Mouse (Mus musculus): Measurements from ENCODE around the gene S100a5. TPM values are rescaled to one million over a fixed set of nuclear protein-coding genes. Genes with fewer than 3 reads are reported as not detected.

S100a5 gene
- polyA plus RNA-seq, 1 experiment from 2014 or later = not detected

DNA sequence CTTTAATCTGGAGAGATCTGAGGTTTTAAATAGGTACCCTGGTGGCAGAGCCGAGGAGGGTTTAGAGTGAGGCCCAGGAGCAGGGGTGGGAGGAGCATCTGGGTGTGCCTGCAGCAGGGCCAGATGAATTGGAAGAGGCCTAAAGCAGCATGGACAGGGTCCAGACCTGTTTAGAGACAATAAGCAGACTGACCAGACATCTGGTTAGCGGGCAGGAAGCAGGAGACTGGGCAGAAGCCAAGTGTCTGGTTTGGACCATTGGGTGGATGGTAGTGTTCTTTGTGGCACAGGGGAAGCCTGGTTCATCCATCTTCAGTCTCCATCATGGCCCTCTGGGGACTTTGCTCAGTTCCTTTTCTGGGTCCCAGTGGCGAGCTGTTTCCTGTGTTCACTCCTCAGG lies 24.4 kb upstream of the S100a5 start:
- ATAC-seq (ENCODE audit: low FRiP score) = no peak
- WGBS = 56% methylated on average over 3 of the region's 3 CpGs
- no peak overlapping the region for H3K4me3 ChIP-seq (ENCODE audit: low read depth, low read length)

DNA sequence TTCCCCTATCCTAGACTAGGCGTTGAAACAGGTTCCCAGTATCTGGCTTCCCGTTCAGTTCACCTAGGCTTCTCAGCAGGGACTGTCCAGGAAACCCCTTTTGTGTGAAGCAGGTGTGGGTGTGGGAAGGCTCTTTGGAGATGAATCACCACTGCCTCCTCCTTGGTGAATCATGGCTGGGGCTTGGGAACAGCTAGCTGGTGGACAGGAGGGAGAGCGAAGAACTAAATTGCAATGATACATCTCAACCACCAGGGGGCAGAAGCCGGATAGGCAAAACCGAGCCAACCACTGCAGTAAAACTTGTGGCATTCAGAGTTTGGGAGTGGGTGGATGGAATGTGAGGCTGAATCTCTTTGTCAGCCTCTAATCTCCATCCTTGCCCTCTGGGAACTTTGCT lies 22.7 kb upstream of the S100a5 start:
- Histone ChIP-seq H3K4me2 (no peak overlapping the region), H3K4me3 (ENCODE audit: low read depth, low read length) (no peak overlapping the region), H3K27ac (ENCODE audit: low read depth, low read length) (no peak overlapping the region), H3K27me3 (ENCODE audit: control insufficient read depth, insufficient read depth, low read length) (no peaks in the 10 kb centered on the region), H3K9ac (ENCODE audit: low read length) (no peak overlapping the region), H3K36me3 (ENCODE audit: control insufficient read depth, insufficient read depth, low read length) (no peaks in the 10 kb centered on the region), H3K4me1 (ENCODE audit: control insufficient read depth, insufficient read depth, low read length) (no peaks in the 10 kb centered on the region), H3K9me3 (ENCODE audit: control insufficient read depth, low read length) (no peaks in the 10 kb centered on the region; the same call in 1 of the 2 replicates)
- WGBS = 32% methylated on average over 5 of the region's 5 CpGs
- DNase-seq (ENCODE audit: low spot score, missing footprints) = peak; percentile 92
- peak; percentile 47 for ATAC-seq (ENCODE audit: low FRiP score)

More for the DNA sequence above, 24.4 kb upstream of the S100a5 start:
- H3K9ac ChIP-seq (ENCODE audit: low read length) = no peak overlapping the region
- H3K27me3 ChIP-seq (ENCODE audit: control insufficient read depth, insufficient read depth, low read length) = no peaks in the 10 kb centered on the region
- H3K9me3 ChIP-seq (ENCODE audit: control insufficient read depth, low read length) = no peaks in the 10 kb centered on the region; the same call in 1 of the 2 replicates
- no peak overlapping the region for H3K27ac ChIP-seq (ENCODE audit: low read depth, low read length)
- DNase-seq (ENCODE audit: low spot score, missing footprints) = peak; percentile 57
- H3K4me2 ChIP-seq = no peak overlapping the region
- H3K36me3 ChIP-seq (ENCODE audit: control insufficient read depth, insufficient read depth, low read length) = no peaks in the 10 kb centered on the region
- H3K4me1 ChIP-seq (ENCODE audit: control insufficient read depth, insufficient read depth, low read length) = no peaks in the 10 kb centered on the region

DNA sequence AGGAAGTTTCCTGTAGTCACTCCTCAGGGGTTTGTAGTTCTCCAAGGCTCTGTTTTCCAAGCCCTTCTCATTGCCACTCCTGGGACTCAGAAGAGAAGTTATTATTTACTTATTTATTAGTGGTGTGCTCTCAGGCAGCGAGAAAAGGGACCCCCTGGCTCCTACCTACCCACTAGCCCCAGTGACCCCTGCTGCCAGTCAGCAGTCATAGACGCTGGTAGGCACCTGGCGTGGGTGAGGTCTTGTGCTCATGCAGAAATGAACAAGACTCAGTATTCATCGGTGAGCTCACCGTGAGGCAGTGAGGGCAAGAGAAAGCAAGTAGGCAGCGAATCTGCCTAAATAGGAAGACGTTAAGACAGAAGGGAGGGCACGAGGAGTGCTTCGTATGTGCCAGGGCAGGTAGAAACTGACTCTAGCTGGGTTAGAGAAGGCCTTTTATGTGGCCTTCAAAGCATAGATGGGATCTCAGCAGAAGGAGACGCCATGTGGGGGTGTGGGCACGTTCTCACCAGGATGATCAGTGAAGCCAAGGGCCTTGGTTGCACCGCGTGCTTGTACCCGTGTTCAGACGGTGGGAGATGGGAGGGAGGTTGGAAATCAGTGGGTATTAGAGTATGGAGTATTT lies 22.2 kb upstream of the S100a5 start:
- no peak for DNase-seq (ENCODE audit: low spot score, missing footprints)
- no peak overlapping the region for H3K9ac ChIP-seq (ENCODE audit: low read length)
- no peaks in the 10 kb centered on the region for H3K27me3 ChIP-seq (ENCODE audit: control insufficient read depth, insufficient read depth, low read length)
- no peak overlapping the region for H3K27ac ChIP-seq (ENCODE audit: low read depth, low read length)
- no peak for ATAC-seq (ENCODE audit: low FRiP score)
- no peaks in the 10 kb centered on the region for H3K4me1 ChIP-seq (ENCODE audit: control insufficient read depth, insufficient read depth, low read length)
- no peak overlapping the region for H3K4me3 ChIP-seq (ENCODE audit: low read depth, low read length)
- H3K36me3 ChIP-seq (ENCODE audit: control insufficient read depth, insufficient read depth, low read length) = no peaks in the 10 kb centered on the region
- H3K4me2 ChIP-seq = no peak overlapping the region
- WGBS = 83% methylated on average over 15 of the region's 15 CpGs
- no peaks in the 10 kb centered on the region; the same call in 1 of the 2 replicates for H3K9me3 ChIP-seq (ENCODE audit: control insufficient read depth, low read length)

DNA sequence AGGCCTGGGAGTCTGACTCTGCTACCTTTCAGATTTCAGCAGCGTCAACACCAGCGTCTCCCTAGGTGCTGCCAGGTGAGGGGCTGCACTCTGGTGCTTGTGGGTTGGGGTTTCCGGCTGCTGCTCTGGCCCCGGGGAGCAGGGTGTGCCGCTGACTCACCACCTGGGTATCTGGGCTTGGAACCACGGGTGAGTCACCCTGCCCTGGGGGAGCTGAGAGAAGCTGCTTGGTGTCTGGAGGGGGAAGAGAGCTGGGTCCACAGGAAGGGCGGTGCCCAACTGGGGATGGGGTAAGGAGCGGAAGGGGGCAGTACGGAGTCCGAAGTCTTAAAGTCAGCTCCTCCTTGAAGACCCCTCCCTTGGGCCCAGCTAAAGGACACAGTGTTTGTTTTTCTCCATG lies 21.4 kb upstream of the S100a5 start:
- H3K9ac ChIP-seq (ENCODE audit: low read length) = no peak overlapping the region
- H3K4me3 ChIP-seq (ENCODE audit: low read depth, low read length) = no peak overlapping the region
- no peaks in the 10 kb centered on the region for H3K4me1 ChIP-seq (ENCODE audit: control insufficient read depth, insufficient read depth, low read length)
- no peaks in the 10 kb centered on the region for H3K27me3 ChIP-seq (ENCODE audit: control insufficient read depth, insufficient read depth, low read length)
- DNase-seq (ENCODE audit: low spot score, missing footprints) (no peak), ATAC-seq (ENCODE audit: low FRiP score) (no peak)
- no peak overlapping the region for H3K4me2 ChIP-seq
- no peak overlapping the region for H3K27ac ChIP-seq (ENCODE audit: low read depth, low read length)
- H3K9me3 ChIP-seq (ENCODE audit: control insufficient read depth, low read length) = no peaks in the 10 kb centered on the region; the same call in 1 of the 2 replicates
- H3K36me3 ChIP-seq (ENCODE audit: control insufficient read depth, insufficient read depth, low read length) = no peaks in the 10 kb centered on the region
- WGBS = 72% methylated on average over 10 of the region's 10 CpGs

DNA sequence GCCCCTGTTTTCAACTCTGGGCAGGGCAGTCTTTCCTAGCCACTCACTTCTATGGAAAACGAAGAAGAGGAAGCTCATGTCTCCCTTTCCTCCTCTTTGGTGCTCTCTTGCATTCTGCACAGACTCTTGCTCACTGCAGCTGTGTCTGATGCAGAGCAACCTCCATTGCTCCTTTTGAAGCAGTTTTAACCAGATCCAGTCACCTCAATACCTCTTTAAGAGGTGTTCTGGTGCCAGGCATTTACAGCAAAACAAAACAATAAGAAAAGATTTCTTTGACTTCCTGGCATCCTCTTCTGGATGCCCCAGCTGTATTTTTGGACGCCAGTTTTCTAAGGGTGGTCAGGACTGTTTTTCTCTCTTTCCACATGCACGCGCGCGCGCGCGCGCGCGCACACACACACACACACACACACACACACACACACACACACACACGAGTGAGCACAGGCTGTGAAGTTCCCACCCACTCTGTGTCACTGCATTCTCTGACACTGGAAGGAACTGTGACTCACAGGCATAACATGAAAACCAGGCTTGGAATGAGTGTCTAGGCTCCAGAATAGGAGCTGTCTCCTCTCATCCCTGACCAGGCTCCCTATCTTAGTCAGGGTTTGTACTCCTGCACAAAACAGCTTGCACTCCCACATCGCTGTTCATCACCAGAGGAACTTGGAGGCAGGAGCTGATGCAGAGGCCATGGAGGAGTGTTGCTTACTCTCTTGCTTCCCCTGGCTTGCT lies 20.8 kb upstream of the S100a5 start:
- H3K4me1 ChIP-seq (ENCODE audit: control insufficient read depth, insufficient read depth, low read length) = no peaks in the 10 kb centered on the region
- H3K9ac ChIP-seq (ENCODE audit: low read length) = no peak overlapping the region
- no peak overlapping the region for H3K27ac ChIP-seq (ENCODE audit: low read depth, low read length)
- no peak for DNase-seq (ENCODE audit: low spot score, missing footprints)
- H3K4me3 ChIP-seq (ENCODE audit: low read depth, low read length) = no peak overlapping the region
- H3K4me2 ChIP-seq = no peak overlapping the region
- no peaks in the 10 kb centered on the region for H3K27me3 ChIP-seq (ENCODE audit: control insufficient read depth, insufficient read depth, low read length)
- WGBS = 92% methylated on average over 14 of the region's 14 CpGs
- no peak for ATAC-seq (ENCODE audit: low FRiP score)
- no peaks in the 10 kb centered on the region for H3K9me3 ChIP-seq (ENCODE audit: control insufficient read depth, low read length)
- H3K36me3 ChIP-seq (ENCODE audit: control insufficient read depth, insufficient read depth, low read length) = no peaks in the 10 kb centered on the region

DNA sequence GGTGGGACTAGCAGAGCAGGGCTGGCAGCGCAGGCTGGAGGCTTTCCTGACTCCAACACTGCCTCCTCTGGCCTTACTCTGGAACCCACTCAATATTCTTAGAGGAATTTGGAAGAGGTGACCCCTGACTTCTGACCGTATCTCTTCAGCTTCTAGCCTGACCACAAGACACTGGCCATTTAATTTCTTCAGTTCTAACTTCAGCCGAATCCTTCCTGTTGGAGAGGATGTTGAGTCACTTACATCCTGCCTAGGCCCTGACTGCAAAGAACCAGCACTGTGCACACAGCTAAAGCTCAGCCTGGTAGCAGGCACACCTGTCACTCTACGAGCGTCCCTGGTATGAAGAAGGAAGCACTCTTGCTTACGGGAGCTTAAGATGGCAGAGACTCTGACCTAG lies 18.9 kb upstream of the S100a5 start:
- WGBS = 87% methylated on average over 6 of the region's 6 CpGs
- H3K9me3 ChIP-seq (ENCODE audit: control insufficient read depth, low read length) = no peaks in the 10 kb centered on the region

DNA sequence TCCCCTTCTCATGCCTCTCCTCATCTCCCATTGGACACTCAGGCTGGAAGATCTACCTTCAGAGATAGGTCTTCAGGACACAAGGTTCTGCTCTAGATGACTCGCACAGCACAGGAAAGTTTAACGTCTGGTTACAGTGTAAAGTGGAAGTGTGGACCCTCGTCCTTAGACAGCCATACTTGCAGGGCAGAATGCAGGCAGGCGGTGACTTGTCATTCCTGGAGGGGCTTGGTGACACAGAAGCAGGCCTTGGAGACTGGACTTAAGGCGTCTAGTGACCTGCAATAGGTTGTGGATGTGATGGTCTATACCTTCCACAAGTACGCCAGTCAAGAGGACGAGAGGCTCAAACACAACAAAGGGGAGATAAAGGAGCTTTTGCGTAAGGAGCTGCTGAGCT lies 18.4 kb upstream of the S100a5 start, which contains the start of gene S100a2:
Gene S100a2, plus strand, starts transcription at position 301 of the 400 bp plus-strand sequence.
- WGBS = 83% methylated on average over 8 of the region's 8 CpGs
- Histone ChIP-seq H3K36me3 (ENCODE audit: control insufficient read depth, insufficient read depth, low read length) (no peaks in the 10 kb centered on the region), H3K27me3 (ENCODE audit: control insufficient read depth, insufficient read depth, low read length) (no peaks in the 10 kb centered on the region), H3K9me3 (ENCODE audit: control insufficient read depth, low read length) (no peaks in the 10 kb centered on the region), H3K4me3 (ENCODE audit: low read depth, low read length) (no peak within 1 kb of the TSS), H3K27ac (ENCODE audit: low read depth, low read length) (no peak within 1 kb of the TSS), H3K4me1 (ENCODE audit: control insufficient read depth, insufficient read depth, low read length) (no peaks in the 10 kb centered on the region), H3K9ac (ENCODE audit: low read length) (no peak within 1 kb of the TSS), H3K4me2 (no peak within 1 kb of the TSS)
- ATAC-seq (ENCODE audit: low FRiP score) (no peak), DNase-seq (ENCODE audit: low spot score, missing footprints) (no peak)

More for the DNA sequence above, 18.9 kb upstream of the S100a5 start:
- Histone ChIP-seq H3K4me2 (no peak overlapping the region), H3K36me3 (ENCODE audit: control insufficient read depth, insufficient read depth, low read length) (no peaks in the 10 kb centered on the region), H3K4me1 (ENCODE audit: control insufficient read depth, insufficient read depth, low read length) (no peaks in the 10 kb centered on the region), H3K27me3 (ENCODE audit: control insufficient read depth, insufficient read depth, low read length) (no peaks in the 10 kb centered on the region), H3K9ac (ENCODE audit: low read length) (no peak overlapping the region), H3K27ac (ENCODE audit: low read depth, low read length) (no peak overlapping the region), H3K4me3 (ENCODE audit: low read depth, low read length) (no peak overlapping the region)
- ATAC-seq (ENCODE audit: low FRiP score) = no peak
- DNase-seq (ENCODE audit: low spot score, missing footprints) = no peak

DNA sequence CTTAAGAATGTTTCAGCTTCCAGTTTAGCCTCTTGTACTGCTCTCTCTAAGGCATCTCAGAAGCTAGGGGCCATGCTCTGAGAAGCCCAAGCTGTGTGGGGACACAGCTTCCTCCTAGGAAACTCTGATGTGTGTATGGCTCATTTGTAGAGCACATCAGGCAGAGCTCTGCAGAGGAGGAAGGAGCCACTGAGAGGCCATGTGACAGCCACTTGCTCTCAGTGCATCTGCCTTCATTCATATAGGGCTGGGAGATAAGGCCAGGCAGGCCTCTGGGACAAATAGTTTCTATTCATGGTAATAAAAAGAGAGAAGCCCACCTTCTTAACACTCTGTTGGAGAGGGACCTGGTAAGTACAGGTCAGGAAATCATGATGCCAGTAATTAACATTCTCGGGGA lies 13.9 kb upstream of the S100a5 start:
- ATAC-seq (ENCODE audit: low FRiP score) (no peak), DNase-seq (ENCODE audit: low spot score, missing footprints) (no peak)
- no peaks in the 10 kb centered on the region for H3K27me3 ChIP-seq (ENCODE audit: control insufficient read depth, insufficient read depth, low read length)
- no peak overlapping the region for H3K4me2 ChIP-seq
- no peaks in the 10 kb centered on the region for H3K4me1 ChIP-seq (ENCODE audit: control insufficient read depth, insufficient read depth, low read length)
- 85% methylated on average over 1 of the region's 1 CpGs for WGBS
- H3K4me3 ChIP-seq (ENCODE audit: low read depth, low read length) = no peak overlapping the region
- H3K36me3 ChIP-seq (ENCODE audit: control insufficient read depth, insufficient read depth, low read length) = no peaks in the 10 kb centered on the region
- no peaks in the 10 kb centered on the region for H3K9me3 ChIP-seq (ENCODE audit: control insufficient read depth, low read length)
- H3K9ac ChIP-seq (ENCODE audit: low read length) = no peak overlapping the region
- no peak overlapping the region for H3K27ac ChIP-seq (ENCODE audit: low read depth, low read length)

DNA sequence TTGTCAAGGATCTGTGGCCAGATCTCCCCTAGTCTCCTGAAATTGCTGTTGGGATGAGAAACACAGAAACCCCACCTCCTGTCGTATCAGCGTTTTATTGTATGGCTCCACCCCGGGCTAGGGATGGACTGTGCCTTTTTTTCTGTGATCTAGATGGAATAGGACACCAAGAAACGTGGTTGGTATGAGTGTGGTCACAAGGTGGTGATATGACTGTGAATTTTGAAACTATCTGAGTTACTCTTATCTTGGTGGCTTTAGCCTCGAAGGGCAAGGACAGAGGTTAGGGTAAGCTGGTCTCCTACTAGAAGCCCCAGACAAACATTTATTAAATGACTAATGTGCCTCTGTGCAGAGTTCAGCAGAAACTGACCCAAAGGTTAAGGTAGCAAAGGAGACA lies 12.8 kb upstream of the S100a5 start:
- DNase-seq (ENCODE audit: low spot score, missing footprints) (no peak), ATAC-seq (ENCODE audit: low FRiP score) (no peak)
- H3K36me3 ChIP-seq (ENCODE audit: control insufficient read depth, insufficient read depth, low read length) = no peaks in the 10 kb centered on the region
- H3K27me3 ChIP-seq (ENCODE audit: control insufficient read depth, insufficient read depth, low read length) = no peaks in the 10 kb centered on the region
- no peak overlapping the region for H3K4me2 ChIP-seq
- H3K27ac ChIP-seq (ENCODE audit: low read depth, low read length) = no peak overlapping the region
- H3K4me1 ChIP-seq (ENCODE audit: control insufficient read depth, insufficient read depth, low read length) = no peaks in the 10 kb centered on the region
- no peak overlapping the region for H3K9ac ChIP-seq (ENCODE audit: low read length)
- 86% methylated on average over 5 of the region's 5 CpGs for WGBS
- no peaks in the 10 kb centered on the region for H3K9me3 ChIP-seq (ENCODE audit: control insufficient read depth, low read length)
- H3K4me3 ChIP-seq (ENCODE audit: low read depth, low read length) = no peak overlapping the region
